Mouse (Mus musculus): ENCODE results near the gene Ccdc57. TPM values are rescaled to one million over a fixed set of nuclear protein-coding genes. Genes with fewer than 3 reads are reported as not detected.
A peak's percentile ranks its signal among the peaks of the same experiment; 100 is the strongest.
"Not testable (repeated sequence)": the region's sequence is repeated elsewhere in the genome, so short reads cannot be mapped to it uniquely, and the experiment has no call there.

Ccdc57 gene
- total RNA-seq, 2 experiments from 2014 or later: 6.2 TPM

- DNase-seq (ENCODE audit: low spot score in 2 of 2): no peak
Measured at GRCm38 (mm10) chr11:120852083-120852935, 80.4 kb downstream of the Ccdc57 start.

- DNase-seq (ENCODE audit: low spot score in 2 of 2): no peak
Measured at GRCm38 (mm10) chr11:120851582-120851981, 81.1 kb downstream of the Ccdc57 start.

DNA sequence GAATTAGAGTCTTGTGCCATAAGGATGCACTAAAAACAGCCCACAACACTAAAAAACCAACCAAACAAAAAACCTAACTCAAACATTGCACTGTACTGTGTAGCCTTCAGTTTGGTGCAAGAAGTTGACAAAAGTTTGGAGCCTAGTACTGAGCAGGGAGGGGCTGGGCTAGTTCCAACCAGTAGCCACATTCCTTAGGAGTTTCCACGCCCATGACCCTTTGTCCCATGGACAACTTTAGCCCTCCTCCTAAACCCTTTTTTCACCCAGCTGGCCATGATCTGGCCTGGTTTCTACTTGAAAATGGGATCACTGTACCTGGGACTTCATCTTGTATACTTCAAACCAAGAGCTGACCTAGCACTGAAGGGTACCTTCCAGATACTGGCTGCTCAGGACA lies 81.5 kb downstream of the Ccdc57 start:
- no peak for DNase-seq (ENCODE audit: low spot score in 2 of 2)

- no peak for DNase-seq (ENCODE audit: low spot score in 2 of 2)
Measured at GRCm38 (mm10) chr11:120850331-120851030, 82.2 kb downstream of the Ccdc57 start.

DNA sequence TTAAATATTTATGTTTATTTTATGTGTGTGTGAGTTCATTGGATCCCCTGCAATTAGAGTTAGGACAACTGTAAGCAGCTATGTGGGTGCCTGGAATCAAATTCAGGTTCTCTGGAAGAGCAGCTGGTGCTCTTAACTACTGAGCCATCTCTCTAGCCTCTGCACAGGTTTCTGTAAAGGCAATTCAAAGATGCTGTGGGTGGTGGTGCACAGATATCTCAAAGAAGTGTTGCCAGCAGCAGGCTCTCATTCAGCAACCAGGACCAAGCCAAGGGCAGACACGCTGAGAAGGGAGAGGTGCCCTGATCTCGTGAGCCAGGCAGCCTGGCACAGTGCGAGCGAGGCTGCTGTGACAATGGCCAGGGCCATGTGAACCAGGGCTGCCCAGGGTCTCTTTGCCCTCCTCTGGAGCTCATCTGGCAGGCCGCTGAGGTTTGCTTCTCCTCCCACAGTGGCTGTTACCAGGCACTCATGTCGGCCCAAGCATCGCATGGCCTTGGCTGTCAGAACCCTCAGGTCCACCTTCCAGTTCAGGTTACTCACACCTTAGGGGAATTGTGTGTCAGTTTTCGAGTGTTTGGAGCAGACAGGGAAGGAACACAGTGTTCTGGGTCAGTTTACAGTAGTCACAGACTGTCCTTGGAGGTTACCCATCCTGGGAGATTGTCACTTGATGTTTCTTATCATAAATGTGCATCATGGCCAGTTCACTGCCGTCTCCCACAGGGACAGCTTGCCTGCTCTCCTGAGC lies 85.8 kb downstream of the Ccdc57 start:
- DNase-seq (ENCODE audit: low spot score in 2 of 2): no peak

- DNase-seq (ENCODE audit: low spot score in 2 of 2): no peak
Measured at GRCm38 (mm10) chr11:120844329-120844728, 88.3 kb downstream of the Ccdc57 start.

DNA sequence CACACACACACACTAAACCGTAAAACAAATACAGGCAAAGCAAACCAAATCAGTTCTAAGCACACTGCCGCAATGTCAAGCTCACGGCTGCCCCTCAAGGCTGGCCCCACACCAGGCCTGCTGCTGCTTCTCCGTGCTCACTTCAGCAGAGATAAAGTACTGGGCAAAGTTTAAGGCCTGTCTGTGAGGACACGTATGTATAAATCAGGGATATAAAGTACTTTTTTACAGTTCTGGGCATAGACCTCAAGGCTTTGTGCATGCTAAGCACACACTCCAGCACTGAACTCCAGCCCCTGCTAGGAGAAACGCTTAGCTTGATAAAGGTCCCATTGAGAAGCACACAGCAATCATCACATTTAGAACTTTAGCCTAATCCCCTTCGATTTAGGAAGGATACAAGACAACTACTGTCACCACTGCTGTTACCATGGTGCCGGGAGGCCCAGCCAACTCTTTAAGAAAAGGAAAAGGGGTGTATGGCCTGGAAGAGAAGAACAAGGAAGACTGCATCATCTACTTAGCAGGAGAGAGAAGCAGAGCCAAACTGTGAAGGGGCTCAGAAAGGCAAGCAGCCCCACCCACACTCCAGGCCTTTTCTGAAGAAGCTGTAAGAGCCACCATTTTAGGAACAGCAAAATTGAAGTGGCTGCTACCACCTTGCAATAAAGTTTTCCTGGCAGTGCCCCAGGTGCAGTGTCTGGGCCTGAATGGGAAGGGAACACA lies 99.0 kb downstream of the Ccdc57 start:
- no peak for DNase-seq (ENCODE audit: low spot score in 2 of 2)

GRCm38 (mm10) chr11:120832962-120833361 lies 99.7 kb downstream of the Ccdc57 start:
- not testable (repeated sequence) for DNase-seq (ENCODE audit: low spot score in 2 of 2)

DNA sequence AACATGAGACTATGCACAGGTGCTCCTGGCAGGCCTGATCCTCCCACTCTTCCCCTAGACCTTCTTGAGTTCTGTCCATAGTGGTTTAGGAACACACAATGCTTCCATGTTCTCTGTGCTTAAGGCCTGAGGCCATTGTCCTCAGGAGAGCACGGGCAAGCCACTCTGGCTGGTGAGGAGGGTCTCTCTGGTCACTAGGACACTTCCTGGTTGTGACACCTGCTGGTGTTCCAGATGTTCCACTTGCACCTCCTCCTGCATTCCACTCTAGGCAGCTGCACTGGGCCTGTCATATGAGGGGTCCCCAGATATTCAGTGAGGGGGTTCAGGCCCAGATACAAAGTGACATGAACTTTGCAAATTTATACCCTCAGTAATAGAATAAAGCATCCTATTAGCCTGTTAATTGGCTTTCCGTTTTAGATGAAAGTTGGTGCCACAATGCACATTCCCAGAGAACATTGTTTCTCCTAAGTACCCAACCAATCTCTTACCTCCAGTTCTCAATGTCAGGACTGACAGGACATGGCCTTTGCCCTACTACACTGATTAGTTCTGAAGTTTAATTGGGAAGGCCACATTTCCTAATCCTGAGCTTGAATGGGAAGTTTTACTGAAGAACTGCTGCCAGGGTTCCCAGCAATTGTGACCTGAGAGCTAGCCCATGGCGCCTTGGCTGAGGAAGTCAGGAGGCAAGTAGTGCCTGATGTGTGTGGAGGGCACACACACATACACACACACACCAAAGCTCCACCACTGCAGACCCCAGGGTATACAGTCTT lies 100.8 kb downstream of the Ccdc57 start:
- DNase-seq (ENCODE audit: low spot score in 2 of 2): no peak

- DNase-seq (ENCODE audit: low spot score in 2 of 2): no peak
Measured at GRCm38 (mm10) chr11:120830686-120831085, 102.0 kb downstream of the Ccdc57 start.

- DNase-seq (ENCODE audit: low spot score in 2 of 2): no peak
Measured at GRCm38 (mm10) chr11:120829757-120830532, 102.7 kb downstream of the Ccdc57 start.

GRCm38 (mm10) chr11:120828416-120828815 lies 104.3 kb downstream of the Ccdc57 start:
- no peak for DNase-seq (ENCODE audit: low spot score in 2 of 2)

DNA sequence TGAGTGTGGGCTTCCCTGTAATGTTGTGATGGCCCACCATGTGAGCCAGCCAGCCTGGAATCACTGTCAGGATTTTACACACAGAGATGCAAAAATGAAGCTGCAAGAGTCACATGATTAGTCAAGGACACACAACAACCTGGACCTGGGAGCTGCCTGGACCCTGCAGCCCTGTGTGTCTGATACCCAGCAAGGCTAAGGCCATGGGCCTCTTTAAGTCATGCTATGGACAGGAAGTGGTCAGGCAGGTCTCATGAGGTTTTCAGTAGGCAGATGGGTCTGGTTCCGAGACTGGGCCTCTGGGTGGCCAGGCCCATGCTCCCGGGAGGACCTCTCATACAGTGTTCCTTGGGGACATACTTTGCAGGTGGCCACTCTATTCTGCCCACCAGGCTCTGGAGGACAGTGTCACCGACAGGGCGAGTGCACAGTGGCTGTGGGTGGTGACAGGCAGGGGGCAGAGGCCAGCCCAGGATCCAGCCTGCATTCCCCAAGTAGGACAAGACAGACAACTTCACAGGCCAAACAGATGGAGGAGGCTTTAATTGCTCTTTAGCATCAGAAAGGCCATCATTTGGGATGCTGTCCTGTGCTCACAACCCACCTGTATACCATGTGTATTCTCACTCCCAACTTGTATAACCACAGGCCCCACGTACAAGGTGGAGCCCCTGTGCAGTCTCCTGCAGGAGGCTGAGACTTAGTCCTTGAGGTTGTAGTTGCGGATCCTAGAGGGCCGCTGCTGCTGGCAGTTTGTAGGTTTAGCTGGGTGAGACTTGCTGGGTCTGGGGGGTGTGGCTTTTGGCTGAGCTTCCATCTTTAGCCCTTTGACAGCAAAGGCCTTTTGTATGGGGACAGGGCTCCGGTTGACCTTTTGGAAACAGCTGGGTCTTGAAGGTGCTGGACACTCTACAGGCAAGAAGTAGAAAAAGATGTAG lies 106.4 kb downstream of the Ccdc57 start:
- no peak for DNase-seq (ENCODE audit: low spot score in 2 of 2)

GRCm38 (mm10) chr11:120825289-120825863 lies 107.3 kb downstream of the Ccdc57 start:
- DNase-seq (ENCODE audit: low spot score in 2 of 2): no peak

DNA sequence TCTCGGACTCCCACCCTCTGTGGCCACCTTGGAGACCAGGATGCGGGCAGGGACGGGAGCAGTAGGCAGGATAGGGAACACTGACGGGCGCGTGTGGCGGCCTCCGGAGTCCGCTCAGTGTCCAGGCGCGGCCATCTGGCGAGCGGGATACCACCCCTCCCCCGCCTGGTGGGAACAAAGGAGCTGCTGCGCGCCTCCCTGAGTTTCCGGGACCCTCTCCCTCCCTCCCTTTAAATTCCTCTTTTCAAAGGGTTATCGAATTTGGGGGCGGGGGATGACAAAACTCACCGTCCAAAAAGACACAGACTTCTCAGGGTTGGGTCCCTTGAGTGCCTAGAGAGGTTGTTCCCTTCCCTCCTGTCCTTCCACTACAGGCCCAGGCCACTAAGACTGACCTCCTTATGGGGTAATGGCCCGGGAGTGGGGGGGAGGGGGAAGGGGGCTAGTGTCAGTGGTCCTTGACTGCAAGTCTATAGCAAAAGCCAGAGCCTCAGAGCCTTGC lies 107.8 kb downstream of the Ccdc57 start:
- DNase-seq (ENCODE audit: low spot score in 2 of 2): no peak

- peak; percentile 95 to 98 for DNase-seq (ENCODE audit: low spot score in 2 of 2)
Measured at GRCm38 (mm10) chr11:120823956-120824786, 108.5 kb downstream of the Ccdc57 start, which contains the start of gene Fasn. Gene Fasn, minus strand, starts transcription at chr11:120824547.

DNA sequence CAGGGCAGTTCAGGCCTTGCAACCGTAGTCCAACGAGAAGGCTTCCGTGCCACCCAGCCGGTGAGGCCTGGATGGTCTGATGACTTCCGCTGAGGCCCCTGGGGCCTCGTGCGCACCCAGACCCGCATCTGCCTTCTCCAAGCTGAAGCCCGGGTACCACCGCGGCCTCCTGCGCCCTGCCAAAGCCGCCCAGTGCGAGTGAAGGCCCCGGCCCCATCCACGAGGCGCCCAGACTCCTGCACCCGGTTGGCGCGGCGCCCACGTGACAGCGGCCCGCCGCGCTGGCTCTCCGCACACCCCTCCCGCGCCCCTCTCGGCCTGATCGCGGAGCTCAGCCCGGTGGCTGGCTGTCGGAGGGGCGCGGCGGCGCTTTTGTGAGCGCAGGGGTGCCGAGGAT lies 109.1 kb downstream of the Ccdc57 start:
- DNase-seq (ENCODE audit: low spot score in 2 of 2): no peak

Data from gastrocnemius, postnatal 4 days (tissue).